ENCODE assay signal across 8 mouse cellular contexts in the genomic region with DNA sequence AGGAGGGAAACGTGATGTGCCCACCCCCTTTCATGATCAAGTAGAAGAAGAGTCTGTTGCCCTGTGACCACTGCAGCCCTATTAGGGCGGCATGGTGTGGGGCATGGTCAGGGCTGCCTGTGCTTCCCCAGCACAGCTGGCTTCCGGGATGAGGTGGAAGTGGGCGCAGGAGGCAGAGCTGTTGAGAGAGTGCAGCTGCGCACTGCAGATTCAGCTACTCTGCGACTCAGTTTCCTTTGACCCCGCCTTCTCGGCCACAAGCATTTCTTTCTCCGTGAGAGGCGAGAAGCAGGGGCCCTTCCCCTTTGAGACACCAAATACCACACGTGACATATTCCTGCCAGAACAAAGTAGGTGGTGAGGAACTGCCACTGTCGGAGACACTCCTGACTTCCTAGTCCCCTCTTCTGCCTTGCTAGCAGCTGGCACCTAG. TPM values are rescaled to one million over a fixed set of nuclear protein-coding genes. Genes with fewer than 3 reads are reported as not detected.
DNase-seq lines count a peak whose midpoint lies in the region; ATAC-seq and TF ChIP-seq lines count a peak whose summit lies in the region.

No protein-coding gene starts in this region.

- peak; percentile 89 for TF ChIP-seq POLR2A in spleen, adult 2 months (IDR thresholded peaks at IDR 0.05; ENCODE audit: low read depth, low read length)

- intact Hi-C loops in gastrocnemius, adult 2 months (cut with DNase I), result no loop called here

- peak; percentile 81 for DNase-seq in brain, adult 2 months (ENCODE audit: low read depth, low spot score)
- DNase-seq in gastrocnemius, adult 2 months, result peak; percentile 52
- peak; percentile 61 for DNase-seq in hindbrain, postnatal 0 days (ENCODE audit: low spot score)
- peak; percentile 67 to 78 for DNase-seq in spleen, adult 2 months (ENCODE audit: low read depth in 1 of 2, low spot score in 2 of 2)

- H3K4me1 ChIP-seq in hindbrain, postnatal 0 days (ENCODE audit: insufficient read depth, low read length), result no peaks in the 10 kb centered on the region
- peaks cover 16% of the 10 kb centered on the region for H3K4me1 ChIP-seq in limb, embryonic 13.5 days
- H3K4me1 ChIP-seq in midbrain, embryonic 12.5 days, result peaks cover 13% of the 10 kb centered on the region
- H3K4me1 ChIP-seq in spleen, adult 2 months (ENCODE audit: control insufficient read depth, insufficient read depth, insufficient read length), result peaks cover 14% of the 10 kb centered on the region; the same call in 1 of the 2 replicates

- H3K9ac ChIP-seq in hindbrain, postnatal 0 days (replicated peaks; ENCODE audit: low read length), result no peak overlapping the region; the same call in 1 of the 2 replicates
- peak overlapping the region; percentile 58 for H3K9ac ChIP-seq in limb, embryonic 13.5 days
- peak overlapping the region; percentile 11; the same call in 1 of the 2 replicates for H3K9ac ChIP-seq in midbrain, embryonic 12.5 days (replicated peaks)

- no peaks in the 10 kb centered on the region for H3K9me3 ChIP-seq in hindbrain, postnatal 0 days (ENCODE audit: low read length)
- no peaks in the 10 kb centered on the region for H3K9me3 ChIP-seq in limb, embryonic 13.5 days
- no peaks in the 10 kb centered on the region for H3K9me3 ChIP-seq in midbrain, embryonic 12.5 days

- 9% methylated on average over 12 of the region's 12 CpGs for WGBS in hindbrain, postnatal 0 days
- 3% methylated on average over 12 of the region's 12 CpGs for WGBS in limb, embryonic 13.5 days
- WGBS in midbrain, embryonic 12.5 days, result 8% methylated on average over 12 of the region's 12 CpGs
- 2% methylated on average over 12 of the region's 12 CpGs for WGBS in spleen, adult 2 months

- H3K27me3 ChIP-seq in hindbrain, postnatal 0 days (ENCODE audit: insufficient read depth, low read length), result no peaks in the 10 kb centered on the region
- no peaks in the 10 kb centered on the region for H3K27me3 ChIP-seq in limb, embryonic 13.5 days
- no peaks in the 10 kb centered on the region for H3K27me3 ChIP-seq in midbrain, embryonic 12.5 days
- no peaks in the 10 kb centered on the region for H3K27me3 ChIP-seq in spleen, adult 2 months (ENCODE audit: control insufficient read depth, insufficient read depth, low read length)

- no peaks in the 10 kb centered on the region for H3K36me3 ChIP-seq in hindbrain, postnatal 0 days (ENCODE audit: insufficient read depth, low read length)
- H3K36me3 ChIP-seq in limb, embryonic 13.5 days, result no peaks in the 10 kb centered on the region
- H3K36me3 ChIP-seq in midbrain, embryonic 12.5 days, result no peaks in the 10 kb centered on the region
- H3K36me3 ChIP-seq in spleen, adult 2 months (ENCODE audit: control insufficient read depth, insufficient read depth, low read length), result no peaks in the 10 kb centered on the region

- peak; percentile 90 for ATAC-seq in CD4-positive, CD25-positive, alpha-beta regulatory T cell, adult 4 months
- peak; percentile 85 for ATAC-seq in hindbrain, postnatal 0 days
- peak; percentile 71 for ATAC-seq in limb, embryonic 13.5 days (ENCODE audit: low FRiP score, low read depth)
- ATAC-seq in midbrain, embryonic 12.5 days (ENCODE audit: low FRiP score, low read depth), result peak; percentile 77; the same call in 1 of the 2 replicates
- no peak; the same call in 1 of the 2 replicates for ATAC-seq in cerebellum, adult (ENCODE audit: insufficient number of reproducible peaks, low FRiP score, low TSS enrichment)

- peak overlapping the region; percentile 52 for H3K4me2 ChIP-seq in hindbrain, postnatal 0 days (ENCODE audit: low read depth, low read length)
- H3K4me2 ChIP-seq in limb, embryonic 13.5 days (replicated peaks), result peak overlapping the region; percentile 69
- peak overlapping the region; percentile 48 for H3K4me2 ChIP-seq in midbrain, embryonic 12.5 days (replicated peaks)

- peak overlapping the region; percentile 55 for H3K4me3 ChIP-seq in gastrocnemius, adult 2 months
- H3K4me3 ChIP-seq in hindbrain, postnatal 0 days (ENCODE audit: low read length), result peak overlapping the region; percentile 23
- peak overlapping the region; percentile 37 for H3K4me3 ChIP-seq in limb, embryonic 13.5 days
- peak overlapping the region; percentile 23 for H3K4me3 ChIP-seq in midbrain, embryonic 12.5 days
- H3K4me3 ChIP-seq in spleen, adult 2 months (ENCODE audit: extremely low read depth, insufficient read depth, insufficient read length), result peak overlapping the region; percentile 56; the same call in 1 of the 2 replicates

- H3K27ac ChIP-seq in gastrocnemius, adult 2 months, result peak overlapping the region; percentile 16; the same call in 1 of the 2 replicates
- H3K27ac ChIP-seq in hindbrain, postnatal 0 days, result peak overlapping the region; percentile 33; the same call in 1 of the 2 replicates
- H3K27ac ChIP-seq in limb, embryonic 13.5 days, result peak overlapping the region; percentile 65; the same call in 1 of the 2 replicates
- no peak overlapping the region for H3K27ac ChIP-seq in midbrain, embryonic 12.5 days (replicated peaks)
- H3K27ac ChIP-seq in spleen, adult 2 months (ENCODE audit: insufficient read depth, low read length), result peak overlapping the region; percentile 94

- TF ChIP-seq CTCF in gastrocnemius, adult 2 months (IDR thresholded peaks at IDR 0.05), result no peak
- TF ChIP-seq CTCF in hindbrain, postnatal 0 days (IDR thresholded peaks at IDR 0.05; ENCODE audit: low read depth), result no peak
- no peak for TF ChIP-seq CTCF in spleen, adult 2 months (IDR thresholded peaks at IDR 0.05; ENCODE audit: extremely low read depth, insufficient read depth, insufficient read length, insufficient replicate concordance)

RNA-seq across cellular contexts. Expression of a gene that starts 22.0 kb away (rescaled TPM):
- 1 to 10 TPM; 1.4 to 1.5 TPM for polyA plus RNA-seq in CD4-positive, CD25-positive, alpha-beta regulatory T cell, adult 4 months (2017; shearing (Covaris generic))
- 1 to 10 TPM; 2.3 to 2.5 TPM for total RNA-seq in gastrocnemius, adult 2 months (2021)
- total RNA-seq in hindbrain, postnatal 0 days (2014; rRNA removed), result 2.0 and 2.2 TPM in 2 replicates
- 1.4 and 1.5 TPM in 2 replicates for polyA plus RNA-seq in hindbrain, postnatal 0 days (2015; fragmentation: Nextera tagmentation; extraction: Ambion mirVana)
- 1.7 and 2.2 TPM in 2 replicates for polyA plus RNA-seq in limb, embryonic 13.5 days (2015; fragmentation: Nextera tagmentation; extraction: Ambion mirVana)
- polyA plus RNA-seq in midbrain, embryonic 12.5 days (2016; fragmentation: Nextera tagmentation; extraction: Ambion mirVana), result 3.0 and 3.5 TPM in 2 replicates
- polyA plus RNA-seq in spleen, adult 2 months (2012; rRNA removed), result 0.43 and 0.58 TPM in 2 replicates

RNA-seq across cellular contexts. Expression of a gene that starts 22.3 kb away (rescaled TPM):
- 100 to 1,000 TPM; 187 to 189 TPM for polyA plus RNA-seq in CD4-positive, CD25-positive, alpha-beta regulatory T cell, adult 4 months (2017; shearing (Covaris generic))
- total RNA-seq in gastrocnemius, adult 2 months (2021), result 100 to 1,000 TPM; 108 to 149 TPM
- 92.5 and 110 TPM in 2 replicates for total RNA-seq in hindbrain, postnatal 0 days (2014; rRNA removed)
- polyA plus RNA-seq in hindbrain, postnatal 0 days (2015; fragmentation: Nextera tagmentation; extraction: Ambion mirVana), result 228 and 235 TPM in 2 replicates
- polyA plus RNA-seq in limb, embryonic 13.5 days (2015; fragmentation: Nextera tagmentation; extraction: Ambion mirVana), result 634 and 696 TPM in 2 replicates
- polyA plus RNA-seq in midbrain, embryonic 12.5 days (2016; fragmentation: Nextera tagmentation; extraction: Ambion mirVana), result 452 and 458 TPM in 2 replicates
- 24.2 and 26.6 TPM in 2 replicates for polyA plus RNA-seq in spleen, adult 2 months (2012; rRNA removed)

RNA-seq across cellular contexts. Expression of a gene that starts 36.2 kb away (rescaled TPM):
- not detected for polyA plus RNA-seq in CD4-positive, CD25-positive, alpha-beta regulatory T cell, adult 4 months (2017; shearing (Covaris generic))
- 10 to 100 TPM; 16.7 to 32.1 TPM for total RNA-seq in gastrocnemius, adult 2 months (2021)
- 4.2 TPM in 1 of 2 replicates, not detected in the other for total RNA-seq in hindbrain, postnatal 0 days (2014; rRNA removed)
- polyA plus RNA-seq in hindbrain, postnatal 0 days (2015; fragmentation: Nextera tagmentation; extraction: Ambion mirVana), result not detected in 2 replicates
- 0.27 TPM in 1 of 2 replicates, not detected in the other for polyA plus RNA-seq in limb, embryonic 13.5 days (2015; fragmentation: Nextera tagmentation; extraction: Ambion mirVana)
- not detected in 2 replicates for polyA plus RNA-seq in midbrain, embryonic 12.5 days (2016; fragmentation: Nextera tagmentation; extraction: Ambion mirVana)
- polyA plus RNA-seq in spleen, adult 2 months (2012; rRNA removed), result not detected in 2 replicates

RNA-seq across cellular contexts. Expression of a gene that starts 51.2 kb away (rescaled TPM):
- polyA plus RNA-seq in CD4-positive, CD25-positive, alpha-beta regulatory T cell, adult 4 months (2017; shearing (Covaris generic)), result 1 to 10 TPM; 1.4 to 2.6 TPM
- 10 to 100 TPM; 36.1 to 77.7 TPM for total RNA-seq in gastrocnemius, adult 2 months (2021)
- total RNA-seq in hindbrain, postnatal 0 days (2014; rRNA removed), result 43.6 and 49.1 TPM in 2 replicates
- polyA plus RNA-seq in hindbrain, postnatal 0 days (2015; fragmentation: Nextera tagmentation; extraction: Ambion mirVana), result 8.5 and 9.3 TPM in 2 replicates
- 0.83 and 0.98 TPM in 2 replicates for polyA plus RNA-seq in limb, embryonic 13.5 days (2015; fragmentation: Nextera tagmentation; extraction: Ambion mirVana)
- 2.1 and 2.5 TPM in 2 replicates for polyA plus RNA-seq in midbrain, embryonic 12.5 days (2016; fragmentation: Nextera tagmentation; extraction: Ambion mirVana)
- polyA plus RNA-seq in spleen, adult 2 months (2012; rRNA removed), result 4.5 and 4.9 TPM in 2 replicates
